Mouse (Mus musculus) intestine, embryonic 15.5 days (tissue): Measurements from ENCODE around the gene Filip1. TPM values are rescaled to one million over a fixed set of nuclear protein-coding genes. Genes with fewer than 3 reads are reported as not detected.

Experiments
- ATAC-seq: fragments of 200-750 bp; cut with Nextera tagmentation; 2 replicates; pipeline ENCODE4 v1.8.0; 2017; ENCODE audit warnings: moderate TSS enrichment, moderate library complexity
- H3K27ac ChIP-seq: fragments of 300-500 bp; sonication (generic); 2 replicates; pipeline ENCODE4 v1.5.1; 2015; ENCODE audit warnings: mild to moderate bottlenecking, inconsistent platforms
- H3K27me3 ChIP-seq: fragments of 300-500 bp; sonication (generic); replicated peaks from 2 replicates; pipeline ENCODE4 v1.6.1; 2015; ENCODE audit warnings: inconsistent platforms
- H3K36me3 ChIP-seq: fragments of 300-500 bp; sonication (generic); 2 replicates; pipeline ENCODE4 v1.6.1; 2015; ENCODE audit warnings: inconsistent platforms
- H3K4me1 ChIP-seq: fragments of 300-500 bp; sonication (generic); replicated peaks from 2 replicates; pipeline ENCODE4 v1.6.1; 2015; ENCODE audit warnings: inconsistent platforms
- H3K4me2 ChIP-seq: fragments of 300-500 bp; sonication (generic); replicated peaks from 2 replicates; pipeline ENCODE4 v1.6.1; 2015; ENCODE audit warnings: mild to moderate bottlenecking, inconsistent platforms
- H3K4me3 ChIP-seq: fragments of 300-500 bp; sonication (generic); replicated peaks from 2 replicates; pipeline ENCODE4 v1.5.1; 2015; ENCODE audit warnings: inconsistent platforms
- H3K9ac ChIP-seq: fragments of 300-500 bp; sonication (generic); 2 replicates; pipeline ENCODE4 v1.6.1; 2015; ENCODE audit warnings: inconsistent platforms
- H3K9me3 ChIP-seq: fragments of 300-500 bp; sonication (generic); 2 replicates; pipeline ENCODE4 v1.6.1; 2016; ENCODE audit warnings: inconsistent platforms
- WGBS: fragments of 180-500 bp; shearing (Covaris S2); methylation state at CpG from one replicate; pipeline ENCODE4 v1.1.7; 2015; 5-methylcytosine and 5-hydroxymethylcytosine counted together
- polyA plus RNA-seq: library from polyadenylated mRNA; unstranded; fragments of >200 nt; fragmentation: Nextera tagmentation; extraction: Ambion mirVana; gene quantifications from 2 replicates; pipeline ENCODE4 v1.2.1, GENCODE M21; 2015

Filip1 gene
- polyA plus RNA-seq, 1 experiment from 2014 or later = 6.3 TPM

GRCm38 (mm10) chr9:79977549-79977971 lies 35.1 kb downstream of the Filip1 start:
- H3K27ac ChIP-seq = peak overlapping the region; percentile 84
- no peaks in the 10 kb centered on the region for H3K27me3 ChIP-seq
- H3K36me3 ChIP-seq = no peaks in the 10 kb centered on the region
- peak overlapping the region; percentile 36 for H3K4me3 ChIP-seq
- WGBS = under 1% methylated on average over 13 of the region's 13 CpGs
- peak overlapping the region; percentile 57 for H3K4me2 ChIP-seq
- H3K9ac ChIP-seq = peak overlapping the region; percentile 36
- peak; percentile 86 for ATAC-seq
- H3K4me1 ChIP-seq = peaks cover 5% of the 10 kb centered on the region; the same call in 1 of the 2 replicates
- no peaks in the 10 kb centered on the region for H3K9me3 ChIP-seq

- Histone ChIP-seq H3K9ac (no peak overlapping the region), H3K4me1 (peaks cover 5% of the 10 kb centered on the region; the same call in 1 of the 2 replicates), H3K9me3 (no peaks in the 10 kb centered on the region), H3K27ac (no peak overlapping the region), H3K4me2 (peak overlapping the region; percentile 57), H3K4me3 (peak overlapping the region; percentile 25; the same call in 1 of the 2 replicates), H3K36me3 (no peaks in the 10 kb centered on the region), H3K27me3 (no peaks in the 10 kb centered on the region)
- no peak for ATAC-seq
- 54% methylated on average over 8 of the region's 8 CpGs for WGBS
Observed at GRCm38 (mm10) chr9:79976789-79977188, 35.9 kb downstream of the Filip1 start.

GRCm38 (mm10) chr9:79975121-79975520 lies 37.5 kb downstream of the Filip1 start:
- peaks cover 5% of the 10 kb centered on the region; the same call in 1 of the 2 replicates for H3K4me1 ChIP-seq
- ATAC-seq = no peak
- H3K4me3 ChIP-seq = no peak overlapping the region
- H3K9ac ChIP-seq = no peak overlapping the region
- no peak overlapping the region for H3K27ac ChIP-seq
- H3K4me2 ChIP-seq = 0 out of 2 replicates have a peak overlapping the region, but pooled peaks have one; percentile 17
- no peaks in the 10 kb centered on the region for H3K27me3 ChIP-seq
- no peaks in the 10 kb centered on the region for H3K9me3 ChIP-seq
- WGBS = 76% methylated on average over 5 of the region's 5 CpGs
- H3K36me3 ChIP-seq = no peaks in the 10 kb centered on the region

GRCm38 (mm10) chr9:79973582-79973981 lies 39.1 kb downstream of the Filip1 start:
- no peak for ATAC-seq
- Histone ChIP-seq H3K4me3 (no peak overlapping the region), H3K9me3 (no peaks in the 10 kb centered on the region), H3K4me2 (no peak overlapping the region), H3K27me3 (no peaks in the 10 kb centered on the region), H3K9ac (no peak overlapping the region), H3K27ac (no peak overlapping the region), H3K4me1 (peaks cover 3% of the 10 kb centered on the region; the same call in 1 of the 2 replicates), H3K36me3 (no peaks in the 10 kb centered on the region)
- WGBS = 95% methylated on average over 8 of the region's 8 CpGs

GRCm38 (mm10) chr9:79972705-79973104 lies 39.9 kb downstream of the Filip1 start:
- H3K4me2 ChIP-seq = no peak overlapping the region
- H3K9ac ChIP-seq = no peak overlapping the region
- H3K4me3 ChIP-seq = no peak overlapping the region
- no peaks in the 10 kb centered on the region for H3K36me3 ChIP-seq
- no peak for ATAC-seq
- WGBS = 55% methylated on average over 6 of the region's 6 CpGs
- H3K4me1 ChIP-seq = no peaks in the 10 kb centered on the region; the same call in none of the 2 replicates
- H3K27me3 ChIP-seq = no peaks in the 10 kb centered on the region
- no peaks in the 10 kb centered on the region for H3K9me3 ChIP-seq
- no peak overlapping the region for H3K27ac ChIP-seq

- no peaks in the 10 kb centered on the region for H3K36me3 ChIP-seq
- no peak overlapping the region for H3K9ac ChIP-seq
- H3K4me2 ChIP-seq = no peak overlapping the region
- no peaks in the 10 kb centered on the region; the same call in 1 of the 2 replicates for H3K4me1 ChIP-seq
- no peak overlapping the region for H3K4me3 ChIP-seq
- ATAC-seq = no peak
- 53% methylated on average over 6 of the region's 6 CpGs for WGBS
- no peaks in the 10 kb centered on the region for H3K9me3 ChIP-seq
- 0 out of 2 replicates have a peak overlapping the region, but pooled peaks have one; percentile 28 for H3K27ac ChIP-seq
- no peaks in the 10 kb centered on the region for H3K27me3 ChIP-seq
Observed at GRCm38 (mm10) chr9:79971619-79972018, 41.0 kb downstream of the Filip1 start.

- Histone ChIP-seq H3K4me1 (no peaks in the 10 kb centered on the region; the same call in 1 of the 2 replicates), H3K4me3 (no peak overlapping the region), H3K36me3 (no peaks in the 10 kb centered on the region), H3K9ac (no peak overlapping the region), H3K27ac (peak overlapping the region; percentile 44; the same call in 1 of the 2 replicates), H3K27me3 (no peaks in the 10 kb centered on the region), H3K9me3 (no peaks in the 10 kb centered on the region), H3K4me2 (0 out of 2 replicates have a peak overlapping the region, but pooled peaks have one; percentile 3)
- peak; percentile 35; the same call in 1 of the 2 replicates for ATAC-seq
- 48% methylated on average over 8 of the region's 8 CpGs for WGBS
Observed at GRCm38 (mm10) chr9:79970659-79971118, 42.0 kb downstream of the Filip1 start.

GRCm38 (mm10) chr9:79969544-79969943 lies 43.1 kb downstream of the Filip1 start:
- no peak overlapping the region for H3K9ac ChIP-seq
- no peak overlapping the region for H3K4me3 ChIP-seq
- H3K4me1 ChIP-seq = no peaks in the 10 kb centered on the region; the same call in 1 of the 2 replicates
- WGBS = 74% methylated on average over 4 of the region's 4 CpGs
- H3K9me3 ChIP-seq = no peaks in the 10 kb centered on the region
- ATAC-seq = no peak
- H3K27me3 ChIP-seq = no peaks in the 10 kb centered on the region
- no peak overlapping the region for H3K4me2 ChIP-seq
- H3K36me3 ChIP-seq = no peaks in the 10 kb centered on the region
- H3K27ac ChIP-seq = no peak overlapping the region

GRCm38 (mm10) chr9:79966711-79967487 lies 45.8 kb downstream of the Filip1 start:
- no peak overlapping the region for H3K4me2 ChIP-seq
- H3K4me3 ChIP-seq = no peak overlapping the region
- no peaks in the 10 kb centered on the region for H3K9me3 ChIP-seq
- no peak overlapping the region for H3K9ac ChIP-seq
- WGBS = 67% methylated on average over 12 of the region's 12 CpGs
- no peak for ATAC-seq
- H3K27ac ChIP-seq = no peak overlapping the region
- no peaks in the 10 kb centered on the region for H3K27me3 ChIP-seq
- H3K4me1 ChIP-seq = peaks cover under 1% of the 10 kb centered on the region; the same call in 1 of the 2 replicates
- no peaks in the 10 kb centered on the region for H3K36me3 ChIP-seq

- no peaks in the 10 kb centered on the region for H3K9me3 ChIP-seq
- H3K27me3 ChIP-seq = no peaks in the 10 kb centered on the region
- peak overlapping the region; percentile 1; the same call in 1 of the 2 replicates for H3K4me2 ChIP-seq
- H3K4me1 ChIP-seq = peaks cover 3% of the 10 kb centered on the region; the same call in 1 of the 2 replicates
- ATAC-seq = no peak
- no peak overlapping the region for H3K27ac ChIP-seq
- 61% methylated on average over 14 of the region's 14 CpGs for WGBS
- no peaks in the 10 kb centered on the region for H3K36me3 ChIP-seq
- no peak overlapping the region for H3K9ac ChIP-seq
- H3K4me3 ChIP-seq = no peak overlapping the region
Observed at GRCm38 (mm10) chr9:79965600-79966392, 46.9 kb downstream of the Filip1 start.

- H3K9me3 ChIP-seq = no peaks in the 10 kb centered on the region
- H3K4me1 ChIP-seq = peaks cover 3% of the 10 kb centered on the region; the same call in 1 of the 2 replicates
- 87% methylated on average over 5 of the region's 5 CpGs for WGBS
- ATAC-seq = no peak
- no peak overlapping the region for H3K27ac ChIP-seq
- no peaks in the 10 kb centered on the region for H3K36me3 ChIP-seq
- no peaks in the 10 kb centered on the region for H3K27me3 ChIP-seq
- no peak overlapping the region for H3K4me2 ChIP-seq
- no peak overlapping the region for H3K9ac ChIP-seq
- no peak overlapping the region for H3K4me3 ChIP-seq
Observed at GRCm38 (mm10) chr9:79965003-79965402, 47.6 kb downstream of the Filip1 start.
